Mouse (Mus musculus) frontal cortex, postnatal 25 days (tissue): Measurements from ENCODE around the gene Tspan9.

Source experiments
- DNase-seq, 2 experiments: peaks; one replicate each; pipeline ENCODE4 v3.0.0; 2022; ENCODE audit warnings: low spot score in 2 of 2

The Tspan9 gene

DNA sequence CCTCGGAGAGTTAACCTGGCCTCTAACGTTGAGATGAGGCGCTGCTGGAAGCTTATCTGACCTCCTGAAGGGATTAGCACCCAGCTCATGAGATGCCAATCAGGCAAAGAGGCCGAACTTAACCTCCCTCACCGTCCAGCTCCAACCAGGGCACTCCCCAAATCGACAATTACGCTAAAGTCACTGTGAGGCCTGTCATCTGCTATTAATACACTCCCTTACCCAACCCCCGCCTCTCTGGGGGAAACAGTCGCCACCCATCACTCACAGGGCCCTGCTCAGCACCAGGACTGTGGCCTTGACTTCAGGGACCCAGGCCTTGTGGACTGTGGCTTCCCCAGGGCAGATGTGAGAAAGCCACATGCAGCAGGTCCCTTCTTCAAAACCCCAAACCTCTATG is 157.0 kb downstream of the Tspan9 start:
- DNase-seq = no peak

DNA sequence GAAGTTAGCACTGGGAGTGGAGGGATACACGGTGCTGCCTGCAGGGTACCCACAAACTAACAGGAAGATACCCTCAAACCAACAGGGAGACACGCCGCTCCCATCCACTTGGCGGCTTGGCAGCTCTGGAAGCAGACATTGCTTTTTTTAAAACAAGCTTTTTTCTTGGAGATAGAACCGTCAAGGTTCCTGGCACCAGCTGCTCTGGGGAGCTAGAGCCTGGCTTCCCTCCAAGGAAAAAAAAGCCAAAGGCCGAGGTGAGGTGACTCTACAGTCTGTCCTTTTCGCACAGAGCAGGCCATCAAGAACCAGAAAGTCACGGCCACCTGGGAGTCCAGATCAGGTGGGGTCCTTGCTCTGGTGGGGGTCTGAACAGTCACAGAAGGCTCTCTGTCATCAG is 162.2 kb downstream of the Tspan9 start:
- no peak for DNase-seq

DNA sequence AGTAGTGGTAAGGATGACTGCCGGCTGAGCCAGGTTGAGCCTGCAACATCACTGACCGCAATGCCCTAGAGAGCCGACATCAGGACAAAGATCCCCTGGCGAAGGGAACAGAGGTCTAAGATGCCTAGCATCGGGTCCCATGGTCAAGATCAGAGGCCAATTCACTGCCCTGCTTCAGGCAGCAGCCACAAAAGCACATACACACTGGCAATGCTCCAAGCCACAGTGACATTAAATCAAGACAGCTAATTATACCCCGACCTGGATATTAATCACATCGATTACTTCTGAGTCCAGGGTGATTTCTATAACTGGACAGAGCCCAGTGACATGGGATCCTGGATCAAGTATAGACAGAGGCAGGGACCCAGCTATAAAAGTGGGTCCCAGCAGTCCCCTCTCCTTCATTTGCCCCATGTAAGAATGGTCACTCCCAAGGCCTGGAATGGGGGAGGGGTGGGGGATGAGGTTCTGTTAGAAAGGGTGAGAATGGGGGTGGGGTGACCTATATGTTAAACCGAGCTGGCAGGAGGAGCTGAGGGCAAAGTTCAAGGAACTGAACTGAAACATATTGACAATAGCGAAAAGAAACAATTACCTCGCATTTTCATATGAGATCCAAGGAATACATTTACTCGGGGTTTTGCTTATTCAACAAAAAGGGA is 162.9 kb downstream of the Tspan9 start:
- DNase-seq = no peak

DNA sequence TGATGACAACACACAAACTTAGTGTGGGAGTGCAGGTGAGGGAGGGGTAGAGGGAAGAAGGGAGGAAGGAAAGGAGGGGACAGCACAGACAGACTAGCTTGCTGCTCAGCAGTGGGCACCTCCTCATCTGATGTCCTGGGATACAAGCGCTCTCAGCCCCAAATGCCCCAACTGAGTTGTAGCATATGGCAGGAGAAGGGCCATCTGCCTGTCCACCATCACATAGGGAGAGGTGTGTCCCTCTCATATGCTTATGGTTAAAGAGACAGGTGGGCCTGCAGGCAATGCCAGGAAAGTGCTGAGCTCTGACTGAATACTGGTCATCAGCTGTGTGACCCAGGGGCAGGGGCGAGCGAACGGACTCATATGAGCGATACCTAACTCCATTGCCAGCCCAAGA is 163.6 kb downstream of the Tspan9 start:
- DNase-seq = no peak

DNA sequence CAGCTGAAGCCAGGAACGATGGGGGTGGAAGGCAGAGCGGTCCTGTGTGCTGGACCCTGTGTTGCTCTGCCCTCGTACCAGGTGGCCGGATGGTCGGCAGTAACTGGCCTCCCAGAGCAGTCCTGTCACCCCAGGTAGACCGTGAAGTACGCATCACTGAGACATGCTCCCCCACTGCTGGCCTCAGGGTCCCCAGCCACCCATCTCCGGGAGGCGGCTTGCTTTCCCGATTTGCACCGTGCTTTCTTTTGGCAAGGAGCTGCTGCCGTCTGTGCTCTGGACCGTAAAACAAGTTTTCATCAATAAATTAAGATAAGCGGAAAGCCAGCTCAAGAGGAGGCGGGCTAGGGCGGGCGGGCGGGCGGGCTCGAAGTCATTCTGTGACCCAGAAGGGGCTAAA is 164.5 kb downstream of the Tspan9 start:
- no peak for DNase-seq

DNA sequence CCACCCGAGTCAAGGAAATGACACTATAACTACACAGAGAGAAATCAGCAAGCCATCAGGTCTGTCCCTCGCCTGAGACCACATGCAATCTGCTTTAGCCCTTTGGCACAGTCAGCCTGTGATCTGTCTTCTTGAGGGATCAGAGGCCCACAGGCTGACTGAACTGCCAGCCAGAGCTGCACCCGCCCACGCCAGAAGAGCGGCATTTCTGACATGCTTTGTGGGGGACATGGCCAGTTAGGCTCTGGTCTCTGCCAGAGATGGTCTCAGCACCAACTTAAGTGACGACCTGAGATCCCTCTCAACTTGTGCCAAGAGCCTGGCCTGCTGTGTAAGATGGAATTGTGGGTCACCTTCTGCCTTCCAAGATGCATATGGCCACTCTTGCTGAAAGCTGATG is 166.7 kb downstream of the Tspan9 start:
- no peak for DNase-seq

DNA sequence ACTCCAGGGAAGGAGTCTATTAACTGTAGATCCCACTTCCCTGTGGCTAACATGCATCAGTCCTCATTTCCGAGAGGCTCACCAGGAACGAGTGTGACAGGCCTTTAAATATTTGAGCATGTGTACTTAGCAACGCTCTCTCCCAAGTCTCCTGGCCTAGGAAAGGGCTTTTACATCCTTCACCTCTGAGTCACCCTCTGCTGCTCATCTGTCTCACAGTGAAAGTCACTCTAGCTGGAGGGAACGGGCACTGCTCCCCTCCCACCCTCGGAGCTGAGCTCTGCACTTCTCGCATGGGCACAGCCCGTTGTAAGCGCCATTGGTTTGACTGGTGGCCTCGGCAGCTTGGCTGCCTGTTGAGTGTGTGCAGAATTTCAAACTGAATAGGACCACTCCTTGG is 169.4 kb downstream of the Tspan9 start:
- DNase-seq = no peak

DNA sequence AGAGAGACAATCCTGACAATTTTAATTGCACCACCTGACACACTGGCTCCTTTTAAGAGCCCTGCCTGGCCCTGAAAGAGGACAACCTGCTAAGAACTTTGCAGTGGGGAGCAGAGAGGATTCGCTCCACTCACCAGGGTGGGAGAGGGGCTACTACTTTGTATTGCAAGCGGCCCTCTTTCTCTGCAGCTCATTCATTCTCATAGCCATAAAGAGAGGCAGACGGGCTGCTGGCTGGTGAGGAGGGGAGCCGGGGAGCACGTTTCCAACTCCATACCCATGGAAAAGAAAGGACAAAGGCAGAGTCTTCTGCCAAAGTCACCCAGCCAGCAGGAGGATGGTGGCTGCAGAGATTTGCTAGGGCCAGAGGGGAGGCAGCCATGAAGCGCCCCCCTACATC is 169.8 kb downstream of the Tspan9 start:
- no peak for DNase-seq

DNA sequence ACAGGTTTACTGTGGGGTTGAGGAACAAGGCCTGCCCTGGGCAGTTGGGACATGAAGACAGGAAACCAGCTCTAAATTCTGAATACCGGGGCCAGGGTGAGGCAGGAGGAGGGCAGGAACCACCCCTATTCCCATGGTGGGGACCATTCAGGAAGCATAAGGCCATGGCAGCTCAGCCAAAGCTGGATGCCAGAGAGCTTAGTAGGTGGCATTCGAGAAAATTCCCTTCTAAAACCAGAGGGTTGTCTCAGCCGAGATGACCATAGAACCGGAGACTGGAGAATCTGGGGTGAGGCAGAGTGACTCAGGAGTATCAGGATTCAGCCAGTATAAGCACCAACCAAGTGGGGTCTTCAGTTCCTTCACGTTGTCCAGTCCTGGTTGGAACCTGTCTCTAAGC is 171.5 kb downstream of the Tspan9 start:
- DNase-seq = no peak

DNA sequence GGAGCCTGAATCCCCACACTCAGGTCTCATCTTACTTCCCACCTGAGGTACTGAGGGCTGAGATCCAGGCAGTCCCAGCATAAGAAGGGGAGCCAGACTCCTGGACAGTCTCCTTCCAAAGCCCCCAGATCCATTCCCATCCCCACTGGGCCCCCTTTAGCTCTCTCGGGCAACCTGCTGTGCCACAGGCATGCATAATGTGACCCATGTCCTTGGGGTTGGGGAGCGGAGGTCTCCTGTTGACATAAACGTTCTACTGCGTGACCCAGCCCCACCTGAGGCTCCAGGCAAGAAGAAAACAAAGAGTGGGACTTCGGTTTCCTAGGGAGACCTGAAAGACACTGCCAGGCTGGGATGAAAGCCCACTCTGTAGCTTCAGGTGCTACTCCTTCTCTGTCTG is 172.5 kb downstream of the Tspan9 start:
- no peak for DNase-seq

DNA sequence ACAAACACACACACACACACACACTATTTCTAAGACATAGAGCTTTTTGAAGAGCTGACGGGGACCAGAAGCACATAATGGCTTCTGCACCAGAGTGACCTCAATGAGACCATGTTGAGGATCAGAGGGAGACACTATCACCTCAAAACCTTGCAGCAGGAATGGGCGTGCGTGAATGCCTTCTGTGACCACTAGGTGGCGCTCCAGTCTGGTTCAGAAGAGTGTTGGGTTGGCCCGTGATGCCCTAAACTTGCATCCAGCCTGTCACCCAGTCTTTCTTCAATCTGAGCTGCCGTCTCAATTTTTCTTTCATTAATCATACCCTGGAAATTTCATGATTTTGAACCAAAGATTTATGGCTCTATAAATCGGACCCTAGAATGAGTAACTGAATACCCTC is 173.3 kb downstream of the Tspan9 start:
- DNase-seq = peak; percentile 76 to 85

DNA sequence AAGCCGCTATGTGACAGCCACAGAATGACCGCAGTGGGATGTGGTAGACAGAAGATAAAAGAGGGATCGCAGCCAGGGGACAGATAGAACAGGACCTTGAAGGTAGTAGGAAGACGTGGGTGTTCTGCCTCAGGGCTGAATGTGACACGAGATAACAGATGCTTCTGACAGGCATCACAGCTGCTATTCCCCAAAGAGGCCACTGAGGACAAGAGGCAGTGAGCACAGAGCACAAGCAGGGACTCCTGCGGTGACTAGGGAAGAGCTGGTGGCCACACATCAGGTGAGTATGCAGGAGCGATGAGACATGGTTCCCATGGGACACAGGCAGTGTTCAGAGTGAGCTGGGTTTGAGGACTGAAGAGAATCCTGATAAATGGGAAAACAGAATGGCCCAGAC is 173.7 kb downstream of the Tspan9 start:
- DNase-seq = no peak

DNA sequence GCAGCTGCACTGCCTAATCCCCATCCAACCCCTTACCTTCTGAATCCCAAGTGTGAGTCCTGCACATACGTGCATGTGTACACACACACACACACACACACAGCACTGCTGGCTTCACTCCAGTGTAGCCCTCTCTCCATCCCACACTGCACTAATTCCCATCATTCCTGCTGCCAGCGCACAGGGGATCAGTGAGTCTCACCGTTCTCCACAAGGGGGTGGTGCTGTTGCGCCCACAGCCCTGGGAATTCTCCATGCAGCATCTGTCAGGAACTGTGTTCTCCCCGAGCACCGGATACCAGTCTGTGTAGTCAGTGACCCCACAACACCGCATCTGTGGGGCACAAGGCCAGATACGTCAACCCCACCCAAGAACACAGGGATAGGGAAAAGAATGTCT is 177.9 kb downstream of the Tspan9 start:
- peak; percentile 37 to 47 for DNase-seq

DNA sequence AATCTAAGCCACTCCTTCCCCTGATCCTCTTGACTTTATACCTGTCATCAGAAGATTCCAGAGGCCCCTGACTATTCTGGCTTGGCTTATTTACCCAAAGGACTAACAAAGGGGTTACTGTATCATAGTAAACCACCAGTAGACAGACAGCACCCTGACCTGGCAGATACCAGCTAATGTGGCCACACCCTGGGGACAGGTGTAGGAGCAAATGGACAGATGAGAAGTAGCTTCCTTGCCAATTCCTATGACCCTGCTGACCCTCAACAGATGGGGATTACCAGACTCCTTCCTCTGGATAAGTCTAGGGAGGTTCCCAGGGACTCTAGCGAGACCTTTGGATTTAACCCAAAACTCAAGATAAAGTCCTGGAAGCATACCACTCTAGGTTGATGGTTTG is 183.2 kb downstream of the Tspan9 start:
- DNase-seq = no peak

DNA sequence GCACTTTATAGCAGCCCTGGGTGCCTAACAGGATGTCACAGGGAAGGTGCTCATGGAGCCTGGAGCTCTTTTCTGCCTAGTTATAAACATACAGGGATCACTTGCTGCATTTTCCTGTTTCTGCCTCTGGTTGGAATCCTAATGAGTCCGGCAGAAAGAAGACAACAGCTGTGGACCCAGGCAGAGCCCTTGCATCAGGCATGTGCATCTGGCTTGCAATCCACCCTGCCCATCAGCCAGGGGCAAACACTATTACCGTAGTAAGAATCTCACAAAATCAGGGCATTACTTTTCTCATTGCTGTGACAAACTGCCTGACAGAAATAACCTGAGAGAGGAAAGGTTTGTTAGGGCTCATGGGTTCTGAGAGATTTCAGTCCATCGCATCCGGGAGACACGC is 187.2 kb downstream of the Tspan9 start:
- DNase-seq = no peak

DNA sequence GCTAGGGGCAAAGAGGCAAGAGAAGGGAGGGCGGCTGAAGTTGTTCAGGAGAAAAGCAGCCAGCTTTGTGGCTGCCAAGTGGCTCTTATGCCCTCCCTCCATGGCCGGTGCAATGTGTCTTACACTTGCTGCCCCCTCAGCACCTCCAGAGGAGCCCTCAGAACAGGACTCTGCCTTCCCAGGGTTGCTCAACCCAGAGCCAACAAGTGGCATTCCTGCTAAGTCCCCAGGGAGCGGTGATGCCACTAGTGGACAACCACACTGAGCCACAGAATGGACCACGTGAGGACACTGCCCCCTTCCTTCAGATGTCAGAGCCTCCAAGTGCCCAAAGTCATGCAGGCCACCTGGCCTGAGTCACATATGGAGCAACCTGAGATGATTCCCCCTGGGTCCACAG is 190.3 kb downstream of the Tspan9 start:
- no peak for DNase-seq

DNA sequence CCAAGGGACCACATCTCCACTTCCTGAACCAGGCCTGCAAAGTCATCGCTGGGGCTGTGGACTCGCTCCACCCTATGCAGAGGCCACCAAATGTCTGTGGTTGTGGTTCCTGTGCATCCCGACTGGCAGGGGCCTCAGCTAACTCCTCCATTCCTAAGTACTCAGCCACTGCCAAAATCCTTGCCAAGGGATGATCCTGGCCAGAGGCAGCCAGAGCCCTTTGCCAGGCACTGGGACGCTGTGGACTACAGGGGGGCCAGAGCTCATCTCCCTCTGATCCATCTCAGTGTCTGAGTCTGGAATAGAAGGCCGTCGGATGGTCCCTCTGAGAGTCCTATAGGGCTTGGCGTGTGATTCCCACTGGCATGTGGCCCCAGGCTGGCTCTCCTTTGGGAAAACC is 193.5 kb downstream of the Tspan9 start:
- DNase-seq = no peak

DNA sequence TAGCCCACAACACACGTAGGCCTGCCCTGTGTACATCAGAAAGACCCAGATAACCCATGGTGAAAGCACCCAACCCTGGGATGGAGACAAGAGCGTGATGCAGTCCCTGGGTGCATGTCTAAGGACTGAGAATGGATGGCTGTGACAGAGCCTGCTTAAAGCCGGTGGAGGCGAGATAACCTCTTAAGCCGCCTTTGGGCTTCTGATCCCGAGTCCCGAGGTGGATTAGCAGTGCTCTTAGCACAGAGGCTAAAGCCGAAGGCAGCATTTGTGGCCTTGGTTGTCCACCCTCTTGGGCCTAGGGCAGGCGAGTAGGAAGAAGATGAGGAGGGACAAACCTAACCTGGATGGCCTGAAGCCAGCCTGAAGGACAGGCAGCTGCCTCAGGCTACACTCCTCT is 194.7 kb downstream of the Tspan9 start:
- DNase-seq = no peak

DNA sequence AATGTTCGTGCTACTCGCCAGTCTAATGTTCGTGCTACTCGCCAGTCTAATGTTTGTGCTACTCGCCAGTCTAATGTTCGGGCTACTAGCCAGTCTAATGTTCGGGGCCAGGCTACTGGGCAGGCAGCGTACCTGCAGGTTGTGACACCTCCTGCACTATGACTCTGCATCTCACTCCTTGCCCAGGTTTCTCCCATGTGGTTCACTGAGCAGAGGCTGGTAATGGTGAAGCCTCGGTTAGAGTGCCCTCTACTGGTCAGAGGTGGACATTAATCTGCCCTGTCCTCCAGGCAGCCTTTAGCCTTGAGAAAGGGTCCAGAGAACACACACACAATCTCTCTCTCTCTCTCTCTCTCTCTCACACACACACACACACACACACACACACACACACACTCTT is 197.7 kb downstream of the Tspan9 start:
- DNase-seq = peak; percentile 62 to 76

DNA sequence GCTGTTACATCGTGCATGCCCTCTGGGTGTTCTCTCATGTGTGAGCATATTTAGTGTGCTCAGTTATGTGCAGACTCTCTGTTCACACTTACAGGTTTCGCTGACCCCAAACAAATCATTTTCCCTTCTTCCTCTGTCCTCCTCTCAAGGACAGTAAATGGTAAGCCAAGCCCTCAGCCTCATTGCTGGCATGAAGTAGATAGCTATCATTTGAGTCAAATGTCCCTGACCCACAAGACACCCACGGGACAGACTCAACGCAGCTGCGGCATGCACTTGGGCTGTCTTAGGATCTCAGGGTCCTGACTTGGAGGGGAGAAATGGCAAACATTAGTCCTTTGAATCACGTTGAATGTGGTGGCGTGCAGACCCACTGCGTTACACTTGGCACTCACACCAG is 201.0 kb downstream of the Tspan9 start:
- DNase-seq = no peak

DNA sequence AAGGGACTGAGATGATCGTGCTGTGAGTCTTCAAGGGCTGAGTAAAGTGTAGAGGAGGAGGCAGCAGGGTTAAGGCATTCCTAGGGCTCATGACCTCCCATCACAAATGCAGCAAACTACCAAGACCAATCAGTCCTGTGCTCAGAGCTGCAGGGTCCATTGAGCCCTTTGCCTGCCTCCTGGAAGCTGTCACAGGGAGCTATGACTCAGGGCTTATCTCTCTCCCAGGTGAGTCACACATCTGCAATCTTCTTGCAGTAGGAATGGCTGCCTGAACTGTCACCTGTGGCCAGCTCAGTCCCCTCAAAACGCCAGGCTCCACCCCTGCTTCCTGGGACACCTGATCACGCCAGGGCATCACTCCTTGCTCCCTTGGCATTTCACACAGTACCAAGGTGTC is 208.3 kb downstream of the Tspan9 start:
- no peak for DNase-seq

DNA sequence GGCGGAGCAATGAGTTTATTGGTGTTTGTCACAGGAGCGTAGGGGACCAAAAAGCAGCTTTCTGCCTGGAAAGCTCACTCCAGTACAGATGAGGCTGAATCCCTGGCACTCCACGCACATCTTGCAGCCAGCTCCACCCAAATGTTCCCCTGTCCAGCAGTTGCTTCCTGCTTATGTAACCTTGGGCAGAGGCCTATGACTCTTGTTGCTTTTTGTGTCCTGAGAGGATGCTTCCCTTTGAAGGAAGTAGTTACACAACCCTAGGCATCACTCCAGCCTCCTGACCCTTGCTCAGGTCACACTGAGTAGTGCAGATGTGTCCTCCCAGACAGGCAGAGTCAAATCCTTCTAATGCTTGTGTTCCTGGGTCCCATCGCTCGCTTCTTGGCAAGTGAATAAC is 209.6 kb downstream of the Tspan9 start:
- DNase-seq = no peak

DNA sequence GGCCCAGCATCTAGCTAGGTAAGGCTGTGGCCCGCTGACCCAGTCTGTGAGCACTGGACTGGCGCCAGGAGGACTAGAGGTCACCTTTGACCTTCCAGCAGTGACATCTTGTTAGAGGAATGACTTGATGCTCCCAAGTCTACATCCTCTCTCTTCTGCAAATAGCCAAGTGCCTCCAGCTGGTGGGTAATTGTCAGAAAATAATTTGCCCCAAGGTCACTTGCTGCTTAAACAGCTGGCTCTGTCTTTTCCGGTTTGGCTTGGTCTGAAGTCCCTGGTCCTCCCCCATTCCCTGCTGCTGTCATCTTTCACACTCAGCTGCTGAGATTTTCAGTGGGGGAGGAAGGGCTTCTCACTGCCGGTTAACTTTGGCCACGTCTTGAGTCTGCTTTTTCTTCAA is 210.7 kb downstream of the Tspan9 start:
- DNase-seq = no peak

DNA sequence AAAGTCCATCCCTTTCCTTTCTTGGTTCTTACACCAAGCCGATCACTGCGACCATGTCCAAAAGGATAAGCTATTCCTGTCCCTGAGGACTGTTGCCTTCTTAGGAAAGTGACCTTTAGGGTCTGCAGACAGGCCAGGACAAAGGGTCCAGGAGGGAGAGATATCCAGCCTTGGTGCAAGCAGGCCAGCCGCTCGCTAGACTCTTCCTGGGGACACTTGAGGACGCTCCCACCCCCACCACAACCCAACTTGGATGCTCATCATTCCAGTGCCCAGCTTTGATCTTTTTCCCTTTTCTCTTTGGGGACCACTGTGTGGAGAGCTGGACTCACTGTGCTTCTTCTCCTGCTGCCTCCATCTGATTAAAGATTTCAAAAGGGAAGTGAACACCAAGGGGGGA is 214.7 kb downstream of the Tspan9 start:
- no peak for DNase-seq

DNA sequence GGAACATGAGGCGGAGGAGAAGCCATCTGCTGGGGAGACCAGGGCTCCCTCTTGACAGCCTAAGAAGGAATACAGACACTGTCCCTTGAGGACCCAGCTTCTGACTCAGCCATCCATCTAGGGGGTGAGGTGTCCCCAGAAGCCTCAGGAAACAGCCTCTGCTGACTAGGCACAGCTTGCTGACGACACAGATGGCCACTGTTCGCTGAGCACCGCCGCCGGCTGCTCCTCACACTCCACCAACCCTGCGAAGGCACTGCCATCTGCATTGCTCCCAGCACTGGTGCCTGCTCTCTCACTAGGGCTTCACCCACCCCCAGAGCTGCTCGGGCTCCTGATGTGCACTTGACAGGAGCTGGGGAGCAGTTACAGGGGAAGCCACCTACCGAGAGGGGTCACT is 217.5 kb downstream of the Tspan9 start:
- DNase-seq = peak; percentile 44 to 62
